Mouse (Mus musculus) hindbrain, embryonic 14.5 days (tissue): ENCODE data around the gene 2310057M21Rik. TPM values are rescaled to one million over a fixed set of nuclear protein-coding genes. Genes with fewer than 3 reads are reported as not detected.

Experiments used
- polyA plus RNA-seq: library from polyadenylated mRNA; unstranded; fragments of >200 nt; fragmentation: Nextera tagmentation; extraction: Ambion mirVana; gene quantifications from 2 replicates; pipeline ENCODE4 v1.2.1, GENCODE M21; 2014

Gene 2310057M21Rik
- polyA plus RNA-seq, 1 experiment from 2014 or later = 30.0 TPM

Other genes starting within 250 kb of the 2310057M21Rik start
- not detected in 2 replicates for gene 4933402N03Rik, start 216.4 kb downstream of the 2310057M21Rik start, polyA plus RNA-seq
- gene 5430419D17Rik, start 188.4 kb downstream of the 2310057M21Rik start, polyA plus RNA-seq = 0.03 TPM in 1 of 2 replicates, not detected in the other
- not detected in 2 replicates for gene Cuzd1, start 40.5 kb downstream of the 2310057M21Rik start, polyA plus RNA-seq
- not detected in 2 replicates for gene Fam24b, start 33.2 kb downstream of the 2310057M21Rik start, polyA plus RNA-seq
- not detected in 2 replicates for gene Fam24a, start 28.9 kb downstream of the 2310057M21Rik start, polyA plus RNA-seq
- gene Pstk, start 8.4 kb upstream of the 2310057M21Rik start, polyA plus RNA-seq = 42.5 and 50.1 TPM in 2 replicates
- gene Ikzf5, start 47.8 kb upstream of the 2310057M21Rik start, polyA plus RNA-seq = 15.7 and 18.0 TPM in 2 replicates
- 91.3 and 101 TPM in 2 replicates for gene Acadsb, start 47.8 kb upstream of the 2310057M21Rik start, polyA plus RNA-seq
- 1.5 and 1.8 TPM in 2 replicates for gene Hmx3, start 180.1 kb upstream of the 2310057M21Rik start, polyA plus RNA-seq
- gene Hmx2, start 186.0 kb upstream of the 2310057M21Rik start, polyA plus RNA-seq = 1.3 and 1.9 TPM in 2 replicates
- gene Bub3, start 197.5 kb upstream of the 2310057M21Rik start, polyA plus RNA-seq = 157 and 158 TPM in 2 replicates